Mouse (Mus musculus) gastrocnemius, adult 8-10 months (tissue): Measurements from ENCODE around the gene Myo3b. TPM values are rescaled to one million over a fixed set of nuclear protein-coding genes. Genes with fewer than 3 reads are reported as not detected.

Experiments used
- DNase-seq, 2 experiments: peaks; one replicate each; pipeline ENCODE4 v3.0.0; 2022; ENCODE audit warnings: low spot score in 2 of 2
- total RNA-seq, 4 experiments: library from RNA; stranded (reverse); gene quantifications; 2 replicates each; pipeline ENCODE4 v1.2.4; 2022

The Myo3b gene
- total RNA-seq, 4 experiments from 2014 or later, result not detected

DNA sequence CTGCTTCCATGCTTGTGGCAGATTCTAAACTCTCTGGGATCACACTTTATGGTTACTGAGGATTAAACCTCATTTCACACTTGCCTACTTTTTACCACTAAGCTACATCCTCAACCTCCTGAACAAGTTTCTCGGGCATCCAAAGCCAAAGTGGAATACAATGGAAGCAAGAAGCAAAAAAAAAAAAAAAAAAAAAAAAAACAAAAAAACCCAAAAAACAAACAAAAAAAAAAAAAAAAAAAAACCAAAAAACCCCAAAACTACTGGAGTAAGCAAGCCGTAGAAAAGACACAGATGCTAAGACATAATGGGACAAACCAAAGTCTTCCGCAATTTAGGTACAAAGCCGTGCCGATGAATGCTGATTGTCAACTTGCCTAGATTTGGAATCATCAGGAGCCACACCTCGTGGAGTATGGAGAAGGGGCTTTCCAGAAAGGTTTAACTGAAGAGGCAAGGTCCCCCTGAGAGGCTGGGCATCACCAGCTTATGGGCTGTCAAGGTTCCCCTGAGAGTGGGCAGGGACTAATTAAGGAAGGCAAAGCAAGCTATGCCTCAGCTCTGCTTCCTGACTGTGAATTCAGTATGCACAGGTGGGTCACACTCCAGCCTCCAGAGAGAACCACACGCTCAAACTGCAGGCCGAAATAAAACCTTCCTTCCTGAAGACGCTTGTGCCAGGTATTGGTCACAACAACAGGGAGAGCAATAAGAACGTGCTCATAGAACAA is 313.7 kb downstream of the Myo3b start:
- DNase-seq, result no peak

GRCm38 (mm10) chr2:70354056-70354455 is 315.1 kb downstream of the Myo3b start:
- no peak for DNase-seq

DNA sequence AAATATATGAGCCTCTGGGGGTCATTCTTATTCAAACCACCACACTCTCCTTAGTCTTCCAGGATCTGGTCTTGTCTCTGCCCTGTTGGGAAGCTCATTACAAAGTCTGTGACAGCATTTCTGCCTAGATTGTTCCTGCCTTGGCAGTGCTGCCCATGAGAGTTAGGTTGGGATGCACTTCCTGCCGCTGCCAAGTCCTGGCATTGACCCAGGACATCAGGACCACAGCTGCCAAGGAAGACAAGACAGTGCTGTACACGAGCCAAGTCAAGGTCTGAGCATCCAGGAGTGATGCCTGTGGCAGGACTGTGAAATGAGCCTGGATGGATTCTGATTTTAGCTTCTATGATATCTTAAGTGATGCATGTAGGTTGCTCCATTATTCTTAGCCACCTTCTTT is 316.1 kb downstream of the Myo3b start:
- DNase-seq, result no peak

DNA sequence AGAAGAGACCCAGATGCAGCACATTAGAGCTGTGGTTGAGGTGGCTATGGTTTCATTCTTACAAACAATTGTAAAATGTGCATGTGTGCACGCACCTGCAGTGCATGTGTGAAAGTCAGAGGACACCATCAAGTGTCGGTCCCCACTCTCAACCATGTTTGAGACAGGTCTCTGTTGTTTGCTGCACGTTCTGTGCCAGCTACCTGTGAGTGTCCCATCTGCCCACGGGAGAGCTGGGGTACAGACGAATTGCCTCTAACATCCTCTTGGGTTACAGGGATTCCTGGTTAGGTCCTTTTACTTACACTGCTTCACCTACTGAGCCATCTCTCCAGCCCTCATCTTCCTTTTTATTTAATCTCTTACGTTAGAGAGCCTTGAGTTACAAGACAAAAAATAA is 330.5 kb downstream of the Myo3b start:
- no peak for DNase-seq

- DNase-seq, result no peak
Observed at GRCm38 (mm10) chr2:70379341-70379740, 340.4 kb downstream of the Myo3b start.

GRCm38 (mm10) chr2:70379939-70380338 is 341.0 kb downstream of the Myo3b start:
- DNase-seq, result no peak

GRCm38 (mm10) chr2:70388645-70389044 is 349.7 kb downstream of the Myo3b start:
- DNase-seq, result no peak

- no peak for DNase-seq
Observed at GRCm38 (mm10) chr2:70389162-70389561, 350.2 kb downstream of the Myo3b start.

GRCm38 (mm10) chr2:70397734-70398276 is 358.9 kb downstream of the Myo3b start:
- DNase-seq, result no peak

GRCm38 (mm10) chr2:70399441-70400115 is 360.7 kb downstream of the Myo3b start:
- no peak for DNase-seq

- DNase-seq, result no peak
Observed at GRCm38 (mm10) chr2:70400321-70400720, 361.4 kb downstream of the Myo3b start.

GRCm38 (mm10) chr2:70404301-70404700 is 365.4 kb downstream of the Myo3b start:
- DNase-seq, result no peak

GRCm38 (mm10) chr2:70406846-70407245 is 367.9 kb downstream of the Myo3b start:
- no peak for DNase-seq

- DNase-seq, result no peak
Observed at GRCm38 (mm10) chr2:70407729-70408128, 368.8 kb downstream of the Myo3b start.

DNA sequence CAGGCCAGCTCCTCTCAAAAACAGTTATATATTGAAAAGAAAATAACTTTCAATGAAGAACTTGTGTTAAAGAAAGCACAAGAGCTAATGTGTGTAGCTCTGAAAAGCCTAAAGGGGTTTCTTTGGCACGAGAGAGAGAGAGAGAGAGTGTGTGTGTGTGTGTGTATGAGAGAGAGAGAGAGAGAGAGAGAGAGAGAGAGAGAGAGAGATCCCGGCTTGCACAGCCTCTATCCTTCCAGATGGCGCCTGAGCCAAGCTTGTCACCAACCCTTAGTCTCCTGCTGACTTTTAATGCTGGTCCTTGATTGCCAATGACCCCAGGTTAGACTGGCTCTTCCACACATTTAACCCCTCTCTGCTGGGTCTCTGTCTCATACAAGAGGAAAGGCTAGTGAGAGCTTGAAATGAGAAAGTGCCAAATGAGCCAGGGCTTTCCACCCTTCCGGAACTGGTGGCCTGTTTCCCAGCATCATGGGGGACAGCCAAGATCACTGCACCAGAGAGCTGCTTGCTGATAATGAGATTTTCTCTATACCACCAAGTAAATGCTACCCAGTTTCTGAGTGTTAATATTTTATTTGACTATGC is 371.5 kb downstream of the Myo3b start:
- no peak for DNase-seq

- DNase-seq, result no peak
Observed at GRCm38 (mm10) chr2:70412315-70412714, 373.4 kb downstream of the Myo3b start.

- no peak for DNase-seq
Observed at GRCm38 (mm10) chr2:70414386-70414785, 375.5 kb downstream of the Myo3b start.

- DNase-seq, result no peak
Observed at GRCm38 (mm10) chr2:70415521-70415920, 376.6 kb downstream of the Myo3b start.

DNA sequence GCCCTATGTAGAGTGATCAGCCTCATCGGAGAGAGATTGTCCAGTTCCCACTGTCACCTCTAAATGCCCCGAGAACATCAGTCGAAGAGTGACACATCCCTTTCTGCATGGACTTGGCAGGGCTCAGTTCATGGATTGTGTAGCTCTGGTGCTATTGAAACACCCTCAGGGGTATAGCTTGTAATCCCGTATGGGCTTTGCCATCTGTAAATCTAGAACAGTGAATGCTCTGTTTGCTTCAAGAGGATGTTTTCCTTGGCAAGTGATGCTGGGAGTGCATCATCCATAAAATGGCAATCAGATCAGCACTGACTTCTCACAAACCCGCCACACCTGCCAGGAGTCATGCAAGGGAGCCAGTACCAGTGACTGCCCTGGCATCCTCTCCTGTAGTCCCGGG is 380.4 kb downstream of the Myo3b start:
- DNase-seq, result no peak

- DNase-seq, result no peak
Observed at GRCm38 (mm10) chr2:70421144-70421874, 382.4 kb downstream of the Myo3b start.

DNA sequence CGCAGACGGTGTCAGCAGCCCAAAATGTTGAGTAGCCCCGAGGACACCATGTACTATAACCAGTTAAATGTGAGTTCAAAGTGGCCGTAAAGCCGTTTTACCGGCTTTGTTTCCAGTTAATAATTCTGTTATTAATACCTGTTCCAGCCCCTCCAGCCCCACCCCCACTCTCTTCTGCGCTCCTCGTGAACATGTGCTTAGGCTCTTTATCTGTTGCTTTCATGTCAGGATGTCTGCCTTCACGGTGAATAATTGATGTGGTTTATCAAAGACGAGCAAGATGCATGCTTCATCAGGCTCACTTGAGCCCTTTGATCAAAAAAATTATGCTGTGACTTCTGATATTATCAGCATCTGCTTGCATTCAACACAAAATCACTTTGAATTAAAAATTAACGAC is 386.7 kb downstream of the Myo3b start:
- DNase-seq, result no peak

DNA sequence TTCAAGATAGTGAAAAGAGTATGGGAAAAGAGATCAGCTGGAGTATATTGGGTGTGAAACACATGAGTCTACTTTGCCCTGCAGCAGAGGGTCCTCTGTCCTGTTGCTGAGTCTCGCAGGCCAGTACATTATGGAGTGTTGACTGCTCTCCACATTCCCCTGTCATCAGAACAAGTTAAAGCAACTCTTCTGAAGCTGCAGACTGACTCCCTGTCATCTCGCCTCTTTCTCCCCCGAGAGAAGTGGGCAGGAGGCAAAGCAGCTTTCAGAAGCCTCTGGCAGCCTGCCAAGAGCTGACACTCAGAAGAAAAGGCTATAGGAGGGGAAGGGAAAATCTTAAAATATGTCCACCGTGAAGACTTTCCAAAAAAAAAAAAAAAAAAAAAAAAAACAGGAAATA is 404.1 kb downstream of the Myo3b start:
- DNase-seq, result no peak
